Mouse (Mus musculus): ENCODE results near the gene Sgpl1.

GRCm38 (mm10) chr10:61160089-61160488 lies 12.6 kb upstream of the Sgpl1 start:
- TF ChIP-seq EP300 (IDR thresholded peaks at IDR 0.05; ENCODE audit: low read depth): no peak
- TF ChIP-seq CTCF (IDR thresholded peaks at IDR 0.05; ENCODE audit: low read depth): no peak
